Mouse (Mus musculus) lung, postnatal 25 days (tissue): ENCODE results near the gene Nle1.
"Not testable (repeated sequence)": the region's sequence is repeated elsewhere in the genome, so short reads cannot be mapped to it uniquely, and the experiment has no call there.

ENCODE experiments used
- DNase-seq: peaks from one replicate; pipeline ENCODE4 v3.0.0; 2022; ENCODE audit warnings: low spot score

Gene Nle1

DNA sequence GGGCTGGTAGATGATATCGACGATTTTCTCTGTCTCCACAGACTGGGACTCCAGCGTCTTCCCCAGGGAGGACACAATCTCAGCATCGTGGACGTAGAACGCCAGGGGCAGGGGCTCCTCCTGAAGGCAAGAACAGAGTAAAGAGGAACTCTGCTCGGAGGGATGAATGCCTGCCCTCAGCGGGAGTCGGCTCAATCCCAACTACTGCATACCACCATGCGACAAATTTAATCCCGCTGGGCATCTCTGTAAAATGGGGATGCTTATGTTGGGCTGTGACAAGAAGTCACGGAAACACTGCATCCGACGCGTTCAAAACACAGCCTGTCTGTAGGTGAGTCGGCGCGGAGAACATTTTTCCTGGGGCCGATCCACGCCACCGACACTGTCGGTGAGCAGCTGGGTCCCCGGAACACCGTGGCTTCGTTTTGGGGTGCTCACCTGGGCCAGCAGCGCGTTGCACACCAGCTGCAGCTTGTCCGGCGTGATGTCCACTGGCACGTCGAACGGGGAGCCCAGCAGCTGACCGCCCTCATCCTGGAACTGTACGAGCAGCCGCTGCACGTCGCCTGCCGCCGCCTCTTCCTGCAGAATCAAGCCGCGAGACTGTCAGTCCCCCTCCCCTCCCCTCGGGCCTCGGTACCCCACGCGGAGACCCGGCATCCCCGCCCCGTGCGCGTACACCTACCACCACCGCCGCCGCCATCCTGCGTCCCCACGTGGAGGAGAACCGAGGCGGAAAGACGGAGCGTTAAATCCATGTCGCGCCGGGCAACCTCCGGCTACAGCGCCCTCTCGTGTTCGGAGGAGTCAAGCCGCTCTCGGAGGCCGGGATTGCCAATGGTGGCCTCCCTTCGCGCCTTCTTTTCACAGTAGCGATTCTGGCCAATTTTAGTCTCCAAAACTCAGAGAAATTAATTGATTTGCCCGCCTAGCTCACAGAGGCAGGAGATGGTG is at the start of gene Nle1:
Gene Nle1 (minus strand): TSS at position 761 of the 957 bp plus-strand sequence.
- peak; percentile 91 for DNase-seq

DNA sequence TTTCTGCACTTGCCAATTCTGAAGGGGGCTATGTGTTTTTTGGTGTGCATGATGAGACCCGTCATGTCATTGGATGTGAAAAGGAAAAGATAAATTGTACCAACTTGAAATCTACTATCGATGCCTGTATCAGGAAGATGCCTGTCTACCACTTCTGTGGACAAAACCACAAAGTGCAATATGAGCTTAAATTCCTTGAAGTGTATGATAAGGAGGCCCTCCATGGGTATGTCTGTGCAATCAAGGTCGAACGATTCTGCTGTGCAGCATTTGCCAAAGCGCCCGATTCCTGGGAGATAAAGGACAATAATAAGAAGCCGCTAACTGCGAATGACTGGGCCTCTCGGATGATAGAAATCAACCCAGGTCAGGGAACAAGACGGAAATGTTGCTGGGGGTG is 48.7 kb upstream of the Nle1 start:
- DNase-seq, result no peak

DNA sequence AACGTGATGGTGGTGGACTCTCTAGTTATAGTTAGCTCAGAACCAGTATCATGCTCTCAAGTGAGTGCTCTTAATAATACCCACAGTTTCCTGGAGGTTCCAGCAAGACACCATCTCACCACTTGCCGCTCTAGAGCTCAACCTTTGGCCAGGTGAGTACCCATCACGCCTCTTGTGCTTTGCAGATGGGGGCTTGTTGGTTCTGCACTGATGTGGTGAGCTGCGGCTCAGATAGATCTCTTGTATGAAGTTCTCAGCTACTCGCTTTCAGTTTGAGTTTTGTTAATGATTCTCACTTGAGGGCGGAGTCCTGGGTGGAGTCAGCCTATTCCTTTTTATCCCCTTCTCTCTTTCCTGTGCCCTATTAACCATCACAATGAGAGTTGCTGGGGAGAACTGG is 46.4 kb upstream of the Nle1 start:
- no peak for DNase-seq

DNA sequence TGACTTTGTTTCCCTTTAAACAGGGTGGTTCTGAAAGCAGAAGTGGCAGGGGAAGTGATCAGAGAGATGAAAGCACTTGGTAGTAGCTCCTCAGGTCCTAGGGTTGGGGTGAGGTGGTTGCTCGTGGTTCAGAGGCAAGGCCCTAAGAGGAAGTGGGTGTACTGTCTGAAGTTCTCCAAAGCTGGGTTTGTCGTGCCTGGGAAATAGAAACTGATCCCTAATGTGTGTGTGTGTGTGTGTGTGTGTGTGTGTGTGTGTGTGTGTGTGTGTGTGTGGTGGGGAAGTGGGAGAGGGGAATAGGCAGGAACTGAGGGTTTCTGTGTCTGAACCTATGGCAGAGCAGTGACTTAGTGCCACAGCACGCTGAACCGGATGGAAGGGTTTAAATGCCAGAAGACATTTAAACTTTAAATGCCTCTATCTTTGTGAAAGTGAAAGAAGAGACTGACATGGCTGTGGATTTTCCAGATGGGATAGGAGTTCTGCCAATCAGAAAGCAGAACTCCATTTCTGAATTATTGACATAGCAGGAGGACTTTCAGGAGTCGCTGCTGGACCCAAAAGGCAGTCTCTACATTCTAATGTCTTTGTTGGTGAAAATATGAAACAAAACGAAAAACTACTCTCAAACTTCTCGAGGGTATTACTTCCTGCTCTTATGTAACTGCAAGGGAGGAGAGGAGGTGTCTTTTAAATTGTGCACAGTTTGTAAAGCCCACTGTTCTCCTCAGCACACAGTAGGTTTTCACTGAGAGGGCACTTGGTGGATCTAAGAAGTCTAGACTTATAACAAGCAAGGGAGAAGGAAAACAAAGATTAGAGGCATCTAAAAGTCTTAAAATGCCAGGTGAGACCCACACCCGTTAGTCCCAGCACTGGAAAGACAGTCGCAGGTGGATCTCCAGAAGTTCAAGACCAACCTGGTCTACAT is 44.7 kb upstream of the Nle1 start:
- peak; percentile 64 for DNase-seq

DNA sequence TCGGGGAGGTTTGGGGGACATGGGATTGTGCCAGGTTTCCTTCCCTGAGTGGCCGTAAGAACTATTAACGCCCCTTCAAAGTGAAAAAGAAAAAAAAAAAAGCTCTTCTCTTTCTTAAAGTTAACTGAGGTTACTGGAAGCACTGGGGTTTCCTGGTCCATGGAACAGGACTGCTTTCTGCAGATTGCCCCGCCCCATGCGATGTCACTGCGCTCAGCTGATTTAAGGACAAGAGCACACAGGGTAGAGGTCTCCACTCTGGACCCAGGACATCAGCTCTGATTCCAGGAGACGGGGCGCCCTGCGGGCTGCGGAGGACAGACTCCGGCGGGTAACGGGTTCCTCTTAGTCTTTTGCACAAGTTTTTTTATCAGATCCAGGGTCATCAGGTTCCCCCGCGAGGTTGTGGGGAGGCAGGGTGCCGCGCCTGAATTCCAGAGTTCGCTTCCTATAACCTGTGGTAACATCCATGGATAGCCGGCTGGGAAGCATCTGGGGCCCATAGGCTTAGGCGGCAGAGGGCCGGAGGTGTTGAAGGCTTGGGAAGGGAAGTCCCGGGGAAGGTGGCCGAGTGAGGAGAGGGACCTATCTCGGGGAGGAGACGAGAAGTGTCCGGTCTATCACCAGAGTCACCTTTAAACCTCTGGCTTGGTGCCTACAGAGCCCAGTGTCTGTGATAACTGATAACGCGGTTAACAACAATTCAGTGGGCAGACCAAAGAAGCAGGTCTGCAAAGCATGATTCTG is 43.8 kb upstream of the Nle1 start:
- DNase-seq, result peak; percentile 80

DNA sequence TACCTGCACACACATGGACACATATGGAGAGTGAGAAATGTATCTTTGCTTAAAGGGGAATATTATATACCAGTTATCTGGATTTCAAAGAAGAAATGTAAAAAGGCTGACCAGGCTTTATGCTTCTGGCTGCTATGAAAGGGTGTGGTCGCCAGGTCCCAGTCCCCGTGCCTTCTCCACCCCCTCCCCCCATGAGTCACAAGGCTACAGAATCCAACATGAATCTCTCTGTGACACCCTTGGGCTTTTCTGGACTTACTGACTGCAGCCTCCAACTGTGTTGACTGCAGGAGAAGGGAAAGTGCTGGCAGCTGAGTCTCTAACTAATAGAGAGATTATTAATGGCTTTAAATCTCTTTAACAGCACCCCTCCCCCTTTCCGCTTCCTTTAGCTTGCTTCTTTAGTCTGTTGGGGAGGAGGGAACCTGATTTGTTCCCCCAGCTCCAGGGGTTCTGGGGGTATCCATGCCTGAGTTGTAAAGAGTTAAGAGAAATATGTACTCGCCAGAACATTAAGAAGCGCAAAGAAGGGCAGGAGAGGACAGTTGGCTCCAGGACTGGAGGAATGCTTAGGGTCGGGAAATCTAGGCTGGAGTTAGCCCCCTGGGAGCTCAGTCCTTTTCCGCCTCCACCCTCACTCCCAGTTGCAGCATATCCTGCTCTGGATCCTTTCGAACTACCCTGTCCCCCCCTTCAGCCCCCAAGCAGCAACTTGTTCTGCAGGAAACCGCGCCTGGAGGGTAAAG is 42.7 kb upstream of the Nle1 start, which contains the start of gene Slfn5:
Gene Slfn5 (plus strand): TSS at position 614 of the 746 bp plus-strand sequence.
- DNase-seq, result peak; percentile 61

DNA sequence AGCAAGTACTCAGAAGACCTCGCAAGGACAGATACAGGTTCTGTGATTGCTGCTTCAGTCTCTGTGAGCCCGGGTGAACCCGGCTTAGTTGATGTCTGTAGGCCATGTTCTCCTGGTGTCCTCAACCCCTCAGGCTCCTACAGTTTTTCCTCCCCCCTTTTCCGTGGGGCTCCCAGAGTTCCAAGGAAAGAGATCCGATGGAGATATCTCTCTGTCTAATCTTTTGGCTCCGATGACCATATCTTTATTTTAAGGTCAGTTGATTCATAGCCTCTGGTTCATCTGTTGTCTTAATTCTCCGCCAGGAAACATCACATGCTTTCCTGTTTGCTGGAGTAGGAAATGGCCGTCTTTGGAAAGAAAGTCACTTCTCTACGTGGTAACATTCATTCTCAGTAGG is 40.8 kb upstream of the Nle1 start:
- DNase-seq, result peak; percentile 80

DNA sequence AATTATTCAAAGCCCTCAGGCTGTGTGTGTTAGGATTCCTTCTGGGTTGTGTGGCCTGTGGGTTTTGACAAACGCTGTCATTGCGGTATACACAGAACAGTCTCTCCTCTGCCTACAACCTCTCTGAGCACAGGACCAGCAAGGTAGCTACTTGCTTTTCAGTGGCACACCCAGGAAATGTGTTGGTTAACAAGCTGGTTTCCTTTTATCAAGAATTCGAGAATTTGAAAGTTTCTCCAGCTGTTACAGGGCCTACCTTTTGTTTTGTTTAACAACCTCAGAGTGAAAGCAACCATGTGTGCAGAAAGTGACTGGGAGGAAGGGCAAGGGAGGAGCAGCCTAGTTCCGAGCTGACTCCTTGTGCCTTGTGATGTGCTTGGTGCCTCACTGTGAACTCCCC is 39.2 kb upstream of the Nle1 start:
- peak; percentile 22 for DNase-seq

DNA sequence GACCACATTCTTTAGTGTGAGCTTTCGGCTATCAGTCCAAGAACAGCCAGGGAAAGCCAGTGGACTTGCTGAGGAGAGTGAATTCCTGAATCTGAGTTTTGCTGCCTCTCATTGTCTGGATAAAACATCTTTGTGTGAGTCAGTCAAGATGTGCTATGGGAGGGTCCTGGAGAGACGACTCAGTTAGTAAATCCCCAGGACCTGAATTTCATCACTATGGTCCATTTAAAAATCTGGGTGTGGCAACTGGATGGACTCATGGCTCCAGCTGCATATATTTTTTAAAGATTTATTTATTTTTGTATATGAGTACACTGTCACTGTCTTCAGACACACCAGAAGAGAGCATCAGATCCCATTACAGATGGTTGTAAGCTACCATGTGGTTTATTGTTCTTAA is 37.4 kb upstream of the Nle1 start:
- no peak for DNase-seq

DNA sequence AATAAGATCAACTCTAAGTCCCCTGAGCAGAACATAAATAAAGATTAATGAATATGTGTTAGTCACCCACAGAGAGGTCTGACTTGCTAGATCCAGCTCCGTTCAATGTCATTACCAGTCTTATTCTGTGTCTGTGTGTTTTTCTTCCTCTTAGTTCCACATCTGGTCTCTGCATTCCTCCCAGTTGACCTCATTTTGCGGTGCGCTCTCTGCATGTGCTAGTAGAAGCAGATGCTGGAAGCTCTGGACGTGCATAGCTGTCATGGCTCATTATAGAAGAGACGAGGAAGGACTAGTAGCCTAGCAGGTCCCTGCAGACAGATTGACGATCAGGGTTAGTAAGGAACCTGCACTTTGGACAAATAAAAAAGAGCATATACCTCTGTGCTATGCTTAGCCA is 35.1 kb upstream of the Nle1 start:
- no peak for DNase-seq

DNA sequence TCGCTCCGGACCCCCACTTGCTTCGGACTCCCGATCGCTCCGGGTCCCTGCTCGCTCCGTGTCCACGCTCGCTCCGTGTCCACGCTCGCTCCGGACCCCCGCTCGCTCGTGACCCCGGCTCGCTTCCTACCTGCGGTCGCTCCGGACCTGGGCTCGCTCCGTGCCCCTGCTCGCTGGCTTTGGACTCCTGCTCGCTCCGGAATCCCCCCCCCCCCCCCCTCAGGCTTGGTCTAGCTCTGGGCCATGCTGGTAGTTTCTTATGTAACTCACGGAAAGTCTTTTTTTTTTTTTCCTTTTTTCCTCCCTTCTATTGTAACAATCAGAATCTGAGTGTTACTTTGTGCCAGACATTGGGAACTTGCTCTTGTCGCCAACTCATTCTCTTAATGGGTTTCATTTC is 25.0 kb upstream of the Nle1 start:
- no peak for DNase-seq

DNA sequence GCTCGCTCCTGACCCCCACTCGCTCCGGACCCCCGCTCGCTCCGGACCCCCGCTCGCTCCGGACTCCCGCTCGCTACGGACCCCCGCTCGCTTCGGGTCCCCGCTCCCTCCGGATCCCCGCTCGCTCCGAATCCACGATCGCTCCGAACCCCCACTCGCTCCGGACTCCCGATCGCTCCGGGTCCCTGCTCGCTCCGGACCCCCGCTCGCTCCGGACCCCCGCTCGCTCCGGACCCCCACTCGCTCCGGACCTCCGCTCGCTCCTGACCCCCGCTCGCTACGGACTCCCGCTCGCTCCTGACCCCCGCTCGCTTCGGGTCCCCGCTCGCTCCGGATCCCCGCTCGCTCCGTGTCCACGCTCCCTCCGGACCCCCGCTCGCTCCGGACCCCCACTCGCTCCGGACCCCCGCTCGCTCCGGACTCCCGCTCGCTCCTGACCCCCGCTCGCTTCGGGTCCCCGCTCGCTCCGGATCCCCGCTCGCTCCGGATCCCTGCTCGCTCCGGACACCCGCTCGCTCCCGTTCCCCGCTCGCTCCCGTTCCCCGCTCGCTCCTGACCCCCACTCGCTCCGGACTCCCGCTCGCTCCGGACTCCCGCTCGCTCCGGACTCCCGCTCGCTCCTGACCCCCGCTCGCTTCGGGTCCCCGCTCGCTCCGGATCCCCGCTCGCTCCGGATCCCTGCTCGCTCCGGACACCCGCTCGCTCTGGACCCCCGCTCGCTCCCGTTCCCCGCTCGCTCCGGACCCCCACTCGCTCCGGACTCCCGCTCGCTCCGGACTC is 23.6 kb upstream of the Nle1 start:
- DNase-seq, result not testable (repeated sequence)

DNA sequence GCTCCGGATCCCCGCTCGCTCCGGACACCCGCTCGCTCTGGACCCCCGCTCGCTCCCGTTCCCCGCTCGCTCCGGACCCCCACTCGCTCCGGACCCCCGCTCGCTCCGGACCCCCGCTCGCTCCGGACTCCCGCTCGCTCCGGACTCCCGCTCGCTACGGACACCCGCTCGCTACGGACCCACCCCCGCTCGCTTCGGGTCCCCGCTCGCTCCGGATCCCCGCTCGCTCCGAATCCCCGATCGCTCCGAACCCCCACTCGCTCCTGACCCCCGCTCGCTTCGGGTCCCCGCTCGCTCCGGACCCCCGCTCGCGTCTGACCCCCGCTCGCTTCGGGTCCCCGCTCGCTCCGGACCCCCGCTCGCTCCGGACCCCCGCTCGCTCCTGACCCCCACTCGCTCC is 22.9 kb upstream of the Nle1 start:
- DNase-seq, result not testable (repeated sequence)

DNA sequence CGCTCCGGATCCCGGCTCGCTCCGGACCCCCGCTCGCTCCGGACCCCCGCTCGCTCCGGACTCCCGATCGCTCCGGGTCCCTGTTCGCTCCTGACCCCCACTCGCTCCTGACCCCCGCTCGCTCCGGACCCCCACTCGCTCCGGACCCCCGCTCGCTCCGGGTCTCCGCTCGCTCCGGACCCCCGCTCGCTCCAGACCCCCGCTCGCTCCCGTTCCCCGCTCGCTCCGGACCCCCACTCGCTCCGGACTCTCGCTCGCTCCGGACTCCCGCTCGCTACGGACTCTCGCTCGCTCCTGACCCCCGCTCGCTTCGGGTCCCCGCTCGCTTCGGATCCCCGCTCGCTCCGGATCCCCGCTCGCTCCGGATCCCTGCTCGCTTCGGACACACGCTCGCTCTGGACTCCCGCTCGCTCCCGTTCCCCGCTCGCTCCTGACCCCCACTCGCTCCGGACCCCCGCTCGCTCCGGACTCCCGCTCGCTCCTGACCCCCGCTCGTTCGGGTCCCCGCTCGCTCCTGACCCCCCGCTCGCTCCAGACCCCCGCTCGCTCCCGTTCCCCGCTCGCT is 22.3 kb upstream of the Nle1 start:
- not testable (repeated sequence) for DNase-seq

DNA sequence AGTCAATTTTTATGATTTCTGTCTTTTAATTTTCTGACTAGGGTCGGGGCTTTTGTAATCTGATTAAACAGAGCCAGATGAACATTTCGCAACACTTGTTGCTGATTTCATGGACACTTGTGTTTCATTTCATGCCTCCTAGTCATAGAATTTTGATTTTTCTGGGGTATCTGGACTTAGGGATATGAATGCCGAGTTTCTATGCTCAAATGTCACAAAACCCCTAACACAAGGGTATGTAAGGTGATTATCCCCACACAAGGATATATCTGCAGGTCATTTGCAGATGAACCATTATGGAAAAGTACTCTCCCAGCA is 21.4 kb upstream of the Nle1 start:
- DNase-seq, result no peak

DNA sequence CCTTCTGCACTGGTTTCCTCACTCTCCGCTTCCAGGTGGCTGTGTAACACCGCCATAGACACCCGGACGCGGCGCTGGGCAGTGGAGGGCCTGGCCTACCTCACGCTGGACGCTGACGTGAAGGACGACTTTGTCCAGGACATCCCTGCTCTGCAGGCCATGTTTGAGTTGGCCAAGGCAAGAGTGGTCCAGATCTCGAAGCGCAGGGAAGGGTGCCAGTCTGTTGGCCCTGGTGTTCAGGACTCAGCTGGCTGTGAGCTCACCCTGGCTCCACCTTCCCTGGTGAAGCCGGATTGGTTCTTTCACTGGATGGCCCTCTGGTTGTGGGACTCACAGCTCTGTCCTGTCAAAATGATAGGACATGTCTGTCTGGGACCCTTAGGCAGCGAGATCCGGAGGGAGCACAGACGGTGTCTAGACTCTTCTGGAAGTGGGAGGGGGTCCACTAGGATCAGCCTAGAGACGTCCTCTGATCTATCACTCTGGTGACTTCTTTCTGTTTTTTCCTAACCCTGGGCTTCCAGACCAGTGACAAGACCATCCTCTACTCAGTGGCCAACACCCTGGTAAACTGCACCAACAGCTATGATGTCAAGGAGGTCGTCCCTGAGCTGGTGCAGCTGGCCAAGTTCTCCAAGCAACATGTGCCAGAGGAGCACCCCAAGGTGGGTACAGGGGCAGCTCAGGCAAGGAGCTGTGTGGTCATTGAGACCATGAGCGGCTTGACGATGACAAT is 20.9 kb upstream of the Nle1 start:
- DNase-seq, result no peak

DNA sequence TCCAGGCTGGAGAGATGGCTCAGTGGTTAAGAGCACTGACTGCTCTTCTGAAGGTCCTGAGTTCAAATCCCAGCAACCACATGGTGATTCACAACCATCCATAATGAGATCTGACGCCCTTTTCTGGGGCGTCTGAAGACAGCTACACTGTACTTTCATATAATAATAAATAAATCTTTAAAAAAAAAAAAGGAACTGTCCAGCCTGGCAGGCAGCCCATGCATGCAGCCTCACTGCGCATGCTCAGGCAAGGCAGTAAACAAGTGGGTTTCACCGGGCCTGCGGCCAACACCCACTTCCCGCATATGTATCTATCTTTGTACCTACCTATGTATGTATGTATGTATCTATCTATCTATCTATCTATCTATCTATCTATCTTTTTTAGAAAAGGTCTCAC is 15.7 kb upstream of the Nle1 start:
- not testable (repeated sequence) for DNase-seq

DNA sequence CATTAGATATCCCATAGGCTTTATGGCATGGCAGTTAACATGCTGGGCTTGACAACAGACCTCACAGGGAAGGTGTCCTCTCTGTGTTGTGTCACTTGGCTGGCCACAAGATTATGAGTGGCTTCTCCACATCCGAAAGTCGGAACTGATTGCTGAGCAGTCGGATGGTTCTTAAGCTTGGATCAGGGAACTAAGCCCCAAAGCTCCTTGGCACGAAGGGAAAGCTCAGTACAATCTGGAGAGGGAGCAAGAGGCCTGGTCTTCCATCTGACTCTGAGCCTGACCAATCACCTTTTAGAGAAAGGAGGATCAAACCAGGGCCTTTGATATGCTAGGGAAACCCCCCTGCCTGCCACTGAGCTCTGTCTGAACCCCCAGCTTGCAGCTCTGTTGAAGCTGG is 13.5 kb upstream of the Nle1 start:
- no peak for DNase-seq

DNA sequence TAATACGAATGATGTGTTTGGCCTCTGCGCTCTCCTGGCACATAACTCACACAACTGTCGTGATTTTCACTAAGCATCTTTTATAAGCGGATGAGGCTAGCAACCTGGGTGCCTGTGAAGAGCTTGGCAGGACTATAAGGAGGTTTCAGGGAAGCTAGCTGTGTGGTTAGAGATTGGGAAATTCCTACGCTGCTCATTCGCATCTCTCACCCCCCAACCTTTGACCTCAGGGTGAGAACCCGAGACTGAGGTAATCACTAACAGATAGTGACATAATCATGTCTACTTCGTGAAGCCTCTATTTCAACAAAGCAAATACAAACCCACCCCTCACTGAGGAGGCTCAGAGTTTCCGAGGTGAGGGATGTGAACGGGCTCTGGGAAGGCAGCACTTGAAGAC is 12.6 kb upstream of the Nle1 start:
- no peak for DNase-seq
